Mouse (Mus musculus): ENCODE results near the gene Pmepa1. TPM values are rescaled to one million over a fixed set of nuclear protein-coding genes. Genes with fewer than 3 reads are reported as not detected.

Pmepa1 gene
- polyA plus RNA-seq, 1 experiment from 2014 or later, result 5.3 TPM

GRCm38 (mm10) chr2:173228567-173228966 is 47.8 kb downstream of the Pmepa1 start:
- Histone ChIP-seq H3K27ac (ENCODE audit: low read depth, low read length) (no peak overlapping the region), H3K27me3 (ENCODE audit: control insufficient read depth, insufficient read depth, low read length) (no peaks in the 10 kb centered on the region), H3K9ac (ENCODE audit: low read length) (no peak overlapping the region), H3K9me3 (ENCODE audit: control insufficient read depth, low read length) (no peaks in the 10 kb centered on the region), H3K36me3 (ENCODE audit: control insufficient read depth, insufficient read depth, low read length) (peaks cover 20% of the 10 kb centered on the region), H3K4me2 (ENCODE audit: low read depth) (no peak overlapping the region), H3K4me1 (ENCODE audit: control insufficient read depth, insufficient read depth, low read length) (no peaks in the 10 kb centered on the region; the same call in 1 of the 2 replicates), H3K4me3 (ENCODE audit: low read depth, low read length) (no peak overlapping the region)
- DNase-seq (ENCODE audit: low spot score) (no peak), ATAC-seq (ENCODE audit: insufficient read depth, low FRiP score, low TSS enrichment) (no peak)
- WGBS, result 85% methylated on average over 8 of the region's 8 CpGs

DNA sequence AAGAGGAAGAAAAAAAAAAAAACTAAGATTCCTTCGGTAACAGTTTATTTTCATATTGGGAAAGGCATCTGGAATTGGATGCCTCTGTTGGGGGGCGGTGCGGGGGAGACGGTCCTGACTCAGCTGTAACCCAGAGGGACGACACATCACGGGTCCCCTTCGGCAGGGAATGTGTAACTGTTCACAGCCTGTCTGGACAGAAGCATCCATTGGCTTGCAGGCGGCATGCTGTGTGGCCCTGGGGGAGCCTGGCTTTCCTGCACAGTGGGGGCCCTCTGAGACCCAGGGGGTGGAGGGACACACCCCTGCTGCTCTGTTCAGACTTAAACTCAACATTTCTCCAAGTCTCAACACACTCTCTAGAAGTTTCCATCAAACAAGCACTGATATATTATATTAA is 49.5 kb downstream of the Pmepa1 start:
- Histone ChIP-seq H3K27ac (ENCODE audit: low read depth, low read length) (no peak overlapping the region), H3K4me1 (ENCODE audit: control insufficient read depth, insufficient read depth, low read length) (no peaks in the 10 kb centered on the region; the same call in 1 of the 2 replicates), H3K4me2 (ENCODE audit: low read depth) (no peak overlapping the region), H3K36me3 (ENCODE audit: control insufficient read depth, insufficient read depth, low read length) (peaks cover 12% of the 10 kb centered on the region), H3K27me3 (ENCODE audit: control insufficient read depth, insufficient read depth, low read length) (no peaks in the 10 kb centered on the region), H3K9ac (ENCODE audit: low read length) (no peak overlapping the region), H3K4me3 (ENCODE audit: low read depth, low read length) (no peak overlapping the region), H3K9me3 (ENCODE audit: control insufficient read depth, low read length) (no peaks in the 10 kb centered on the region)
- 92% methylated on average over 8 of the region's 8 CpGs for WGBS
- DNase-seq (ENCODE audit: low spot score) (no peak), ATAC-seq (ENCODE audit: insufficient read depth, low FRiP score, low TSS enrichment) (no peak)

GRCm38 (mm10) chr2:173225906-173226305 is 50.4 kb downstream of the Pmepa1 start:
- peaks cover 11% of the 10 kb centered on the region for H3K36me3 ChIP-seq (ENCODE audit: control insufficient read depth, insufficient read depth, low read length)
- no peak for ATAC-seq (ENCODE audit: insufficient read depth, low FRiP score, low TSS enrichment)
- H3K4me1 ChIP-seq (ENCODE audit: control insufficient read depth, insufficient read depth, low read length), result no peaks in the 10 kb centered on the region; the same call in 1 of the 2 replicates

DNA sequence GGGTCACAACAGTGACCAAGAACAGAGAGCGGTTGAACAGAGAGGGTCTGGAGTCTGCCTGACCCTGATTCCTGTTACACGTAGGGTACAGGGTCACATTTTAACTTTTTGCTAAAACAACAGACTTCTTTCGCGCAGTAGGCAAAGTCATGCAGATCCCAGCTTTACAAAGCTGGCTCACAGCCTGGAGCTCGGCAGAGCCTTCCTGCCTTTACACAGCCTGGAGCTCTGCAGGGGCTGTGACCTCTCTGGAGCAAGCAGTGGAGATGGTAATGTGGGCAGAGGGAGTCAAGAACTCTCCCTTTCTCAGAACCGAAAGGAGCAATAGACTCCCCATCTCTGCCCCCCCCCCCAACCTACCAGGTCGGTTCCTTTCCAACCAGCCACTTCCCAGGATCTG is 51.5 kb downstream of the Pmepa1 start:
- no peak overlapping the region for H3K9ac ChIP-seq (ENCODE audit: low read length)
- H3K36me3 ChIP-seq (ENCODE audit: control insufficient read depth, insufficient read depth, low read length), result peaks cover 11% of the 10 kb centered on the region
- H3K9me3 ChIP-seq (ENCODE audit: control insufficient read depth, low read length), result no peaks in the 10 kb centered on the region
- H3K4me2 ChIP-seq (ENCODE audit: low read depth), result no peak overlapping the region
- H3K4me1 ChIP-seq (ENCODE audit: control insufficient read depth, insufficient read depth, low read length), result no peaks in the 10 kb centered on the region; the same call in 1 of the 2 replicates
- no peaks in the 10 kb centered on the region for H3K27me3 ChIP-seq (ENCODE audit: control insufficient read depth, insufficient read depth, low read length)
- no peak overlapping the region for H3K4me3 ChIP-seq (ENCODE audit: low read depth, low read length)
- DNase-seq (ENCODE audit: low spot score) (no peak), ATAC-seq (ENCODE audit: insufficient read depth, low FRiP score, low TSS enrichment) (no peak)
- 77% methylated on average over 7 of the region's 7 CpGs for WGBS
- no peak overlapping the region for H3K27ac ChIP-seq (ENCODE audit: low read depth, low read length)

More at GRCm38 (mm10) chr2:173225906-173226305, 50.4 kb downstream of the Pmepa1 start:
- no peak for DNase-seq (ENCODE audit: low spot score)
- H3K9ac ChIP-seq (ENCODE audit: low read length), result no peak overlapping the region
- H3K27me3 ChIP-seq (ENCODE audit: control insufficient read depth, insufficient read depth, low read length), result no peaks in the 10 kb centered on the region
- H3K9me3 ChIP-seq (ENCODE audit: control insufficient read depth, low read length), result no peaks in the 10 kb centered on the region
- H3K4me3 ChIP-seq (ENCODE audit: low read depth, low read length), result no peak overlapping the region
- no peak overlapping the region for H3K4me2 ChIP-seq (ENCODE audit: low read depth)
- WGBS, result 81% methylated on average over 7 of the region's 7 CpGs
- H3K27ac ChIP-seq (ENCODE audit: low read depth, low read length), result no peak overlapping the region

- H3K9me3 ChIP-seq (ENCODE audit: control insufficient read depth, low read length), result no peaks in the 10 kb centered on the region
- 84% methylated on average over 3 of the region's 3 CpGs for WGBS
- no peaks in the 10 kb centered on the region for H3K4me1 ChIP-seq (ENCODE audit: control insufficient read depth, insufficient read depth, low read length)
- no peak overlapping the region for H3K9ac ChIP-seq (ENCODE audit: low read length)
- H3K36me3 ChIP-seq (ENCODE audit: control insufficient read depth, insufficient read depth, low read length), result peaks cover 11% of the 10 kb centered on the region
- H3K4me3 ChIP-seq (ENCODE audit: low read depth, low read length), result no peak overlapping the region
- no peak overlapping the region for H3K27ac ChIP-seq (ENCODE audit: low read depth, low read length)
- DNase-seq (ENCODE audit: low spot score) (no peak), ATAC-seq (ENCODE audit: insufficient read depth, low FRiP score, low TSS enrichment) (no peak)
- no peak overlapping the region for H3K4me2 ChIP-seq (ENCODE audit: low read depth)
- H3K27me3 ChIP-seq (ENCODE audit: control insufficient read depth, insufficient read depth, low read length), result no peaks in the 10 kb centered on the region
These were observed 52.2 kb downstream of the Pmepa1 start for GRCm38 (mm10) chr2:173224097-173224496.

DNA sequence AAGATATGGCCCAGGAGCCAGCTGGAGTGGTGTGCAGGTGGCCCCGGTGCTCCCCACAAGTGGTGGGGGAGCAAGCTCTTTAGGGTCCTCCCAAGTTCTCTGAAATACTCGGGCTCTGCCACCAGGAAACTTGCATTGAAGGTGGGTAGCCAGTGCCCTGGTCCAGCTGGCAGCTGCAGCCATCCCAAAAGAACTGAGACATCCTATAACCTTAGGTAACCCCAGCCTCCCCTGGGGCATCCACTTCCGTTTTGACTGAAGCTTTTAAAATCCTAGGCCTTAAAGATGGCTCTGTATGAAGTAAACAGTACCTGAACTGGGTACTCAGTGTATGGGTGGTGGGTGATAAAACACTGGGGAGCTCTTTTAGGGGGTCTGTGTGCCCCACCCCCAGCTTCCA is 52.8 kb downstream of the Pmepa1 start:
- 68% methylated on average over 3 of the region's 3 CpGs for WGBS
- H3K4me2 ChIP-seq (ENCODE audit: low read depth), result no peak overlapping the region
- H3K4me3 ChIP-seq (ENCODE audit: low read depth, low read length), result no peak overlapping the region
- DNase-seq (ENCODE audit: low spot score) (no peak), ATAC-seq (ENCODE audit: insufficient read depth, low FRiP score, low TSS enrichment) (no peak)
- H3K4me1 ChIP-seq (ENCODE audit: control insufficient read depth, insufficient read depth, low read length), result no peaks in the 10 kb centered on the region
- peaks cover 10% of the 10 kb centered on the region for H3K36me3 ChIP-seq (ENCODE audit: control insufficient read depth, insufficient read depth, low read length)
- H3K27me3 ChIP-seq (ENCODE audit: control insufficient read depth, insufficient read depth, low read length), result no peaks in the 10 kb centered on the region
- no peaks in the 10 kb centered on the region for H3K9me3 ChIP-seq (ENCODE audit: control insufficient read depth, low read length)
- H3K9ac ChIP-seq (ENCODE audit: low read length), result no peak overlapping the region
- H3K27ac ChIP-seq (ENCODE audit: low read depth, low read length), result no peak overlapping the region

DNA sequence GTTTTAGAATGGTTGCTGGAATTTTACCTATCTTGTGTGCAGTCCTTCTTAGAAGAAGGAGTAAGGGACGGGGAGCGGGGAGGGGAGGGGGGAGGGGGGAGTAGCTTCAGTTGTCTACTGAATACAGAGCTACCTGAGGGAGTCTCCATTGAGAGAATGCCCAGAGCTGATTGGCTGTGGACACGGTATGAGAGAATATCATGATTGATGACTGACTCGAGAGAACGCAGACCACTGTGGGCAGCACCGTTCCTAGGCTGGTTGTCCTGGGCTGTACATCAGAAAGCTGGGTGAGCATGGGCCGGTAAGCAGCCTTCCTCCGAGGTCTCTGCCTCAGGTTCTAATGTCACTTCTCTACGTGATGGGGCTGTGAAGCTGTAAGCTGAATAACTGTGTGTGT is 55.6 kb downstream of the Pmepa1 start:
- ATAC-seq (ENCODE audit: insufficient read depth, low FRiP score, low TSS enrichment), result no peak
- Histone ChIP-seq H3K4me1 (ENCODE audit: control insufficient read depth, insufficient read depth, low read length) (no peaks in the 10 kb centered on the region), H3K9ac (ENCODE audit: low read length) (no peak overlapping the region), H3K9me3 (ENCODE audit: control insufficient read depth, low read length) (no peaks in the 10 kb centered on the region), H3K27me3 (ENCODE audit: control insufficient read depth, insufficient read depth, low read length) (no peaks in the 10 kb centered on the region), H3K27ac (ENCODE audit: low read depth, low read length) (no peak overlapping the region), H3K4me2 (ENCODE audit: low read depth) (no peak overlapping the region), H3K36me3 (ENCODE audit: control insufficient read depth, insufficient read depth, low read length) (no peaks in the 10 kb centered on the region), H3K4me3 (ENCODE audit: low read depth, low read length) (no peak overlapping the region)
- DNase-seq (ENCODE audit: low spot score), result peak; percentile 8
- 89% methylated on average over 9 of the region's 9 CpGs for WGBS

DNA sequence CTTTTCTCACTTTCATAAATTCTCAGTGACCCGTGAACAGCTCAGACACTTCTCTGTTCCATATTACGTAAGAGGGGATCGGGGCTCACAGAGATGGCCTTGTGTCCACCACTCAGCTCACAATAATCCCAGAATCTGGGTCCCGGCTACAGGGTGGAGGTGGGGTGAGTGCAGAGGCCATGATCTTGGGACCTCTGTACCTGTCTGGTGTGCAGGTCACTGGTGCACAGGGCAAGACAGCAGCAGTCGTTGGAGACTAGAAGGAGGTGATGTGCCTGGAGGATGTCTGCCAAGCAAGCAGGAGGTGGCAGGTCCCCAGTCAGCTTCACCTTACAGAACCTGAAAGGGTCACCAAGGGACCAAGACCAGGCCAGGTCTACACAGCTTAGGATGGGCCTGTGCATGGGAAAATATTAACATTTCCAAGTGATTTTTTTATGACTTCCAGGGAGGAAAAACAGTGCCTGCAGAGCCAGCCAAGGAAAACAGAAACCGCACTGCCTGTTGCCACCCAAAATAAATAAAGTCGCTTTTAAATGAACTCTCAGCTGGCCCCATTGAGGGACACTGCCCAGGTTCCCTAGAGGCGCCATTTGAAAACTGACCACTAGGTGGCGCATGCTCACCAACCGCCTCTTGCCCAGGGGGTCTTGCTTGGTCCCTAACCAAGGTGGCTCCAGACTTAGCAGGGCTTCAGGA is 56.9 kb downstream of the Pmepa1 start:
- Histone ChIP-seq H3K27ac (ENCODE audit: low read depth, low read length) (no peak overlapping the region), H3K9ac (ENCODE audit: low read length) (no peak overlapping the region), H3K36me3 (ENCODE audit: control insufficient read depth, insufficient read depth, low read length) (no peaks in the 10 kb centered on the region), H3K27me3 (ENCODE audit: control insufficient read depth, insufficient read depth, low read length) (no peaks in the 10 kb centered on the region), H3K9me3 (ENCODE audit: control insufficient read depth, low read length) (no peaks in the 10 kb centered on the region), H3K4me1 (ENCODE audit: control insufficient read depth, insufficient read depth, low read length) (no peaks in the 10 kb centered on the region), H3K4me3 (ENCODE audit: low read depth, low read length) (no peak overlapping the region), H3K4me2 (ENCODE audit: low read depth) (no peak overlapping the region)
- 45% methylated on average over 10 of the region's 10 CpGs for WGBS
- DNase-seq (ENCODE audit: low spot score) (peak; percentile 72), ATAC-seq (ENCODE audit: insufficient read depth, low FRiP score, low TSS enrichment) (peak; percentile 64; the same call in 1 of the 2 replicates)

- H3K9me3 ChIP-seq (ENCODE audit: control insufficient read depth, low read length), result no peaks in the 10 kb centered on the region
- H3K9ac ChIP-seq (ENCODE audit: low read length), result no peak within 1 kb of the TSS
- 71% methylated on average over 11 of the region's 11 CpGs for WGBS
- no peaks in the 10 kb centered on the region for H3K4me1 ChIP-seq (ENCODE audit: control insufficient read depth, insufficient read depth, low read length)
- H3K4me2 ChIP-seq (ENCODE audit: low read depth), result no peak within 1 kb of the TSS
- DNase-seq (ENCODE audit: low spot score) (peak; percentile 10), ATAC-seq (ENCODE audit: insufficient read depth, low FRiP score, low TSS enrichment) (no peak)
- no peaks in the 10 kb centered on the region for H3K36me3 ChIP-seq (ENCODE audit: control insufficient read depth, insufficient read depth, low read length)
- H3K4me3 ChIP-seq (ENCODE audit: low read depth, low read length), result no peak within 1 kb of the TSS
- no peak within 1 kb of the TSS for H3K27ac ChIP-seq (ENCODE audit: low read depth, low read length)
- H3K27me3 ChIP-seq (ENCODE audit: control insufficient read depth, insufficient read depth, low read length), result no peaks in the 10 kb centered on the region
These were observed 57.8 kb downstream of the Pmepa1 start, which contains the start of gene Zbp1 for GRCm38 (mm10) chr2:173218416-173219141. Gene Zbp1 (minus strand): TSS chr2:173218923.

All from neural tube, embryonic 11.5 days (tissue).